Mouse (Mus musculus) left cerebral cortex, postnatal 4 days (tissue): ENCODE results near the gene Garnl3. TPM values are rescaled to one million over a fixed set of nuclear protein-coding genes. Genes with fewer than 3 reads are reported as not detected.
"Not testable (repeated sequence)": the region's sequence is repeated elsewhere in the genome, so short reads cannot be mapped to it uniquely, and the experiment has no call there.

Source experiments
- DNase-seq: peaks from one replicate; pipeline ENCODE4 v3.0.0-alpha.2; 2022
- intact Hi-C: fragments of 180-260 bp; cut with DNase I; formaldehyde crosslinking; loops from one replicate; pipeline ENCODE4 v1.15.1; 2025
- total RNA-seq, 2 experiments: library from RNA; stranded (reverse); gene quantifications; 2 replicates each; pipeline ENCODE4 v1.2.3; 2021

The Garnl3 gene
- total RNA-seq, 2 experiments from 2014 or later = 158 to 162 TPM

- intact Hi-C loops = no loop called here
- DNase-seq = no peak
These were observed 40.6 kb downstream of the Garnl3 start for GRCm38 (mm10) chr2:33090620-33091520.

DNA sequence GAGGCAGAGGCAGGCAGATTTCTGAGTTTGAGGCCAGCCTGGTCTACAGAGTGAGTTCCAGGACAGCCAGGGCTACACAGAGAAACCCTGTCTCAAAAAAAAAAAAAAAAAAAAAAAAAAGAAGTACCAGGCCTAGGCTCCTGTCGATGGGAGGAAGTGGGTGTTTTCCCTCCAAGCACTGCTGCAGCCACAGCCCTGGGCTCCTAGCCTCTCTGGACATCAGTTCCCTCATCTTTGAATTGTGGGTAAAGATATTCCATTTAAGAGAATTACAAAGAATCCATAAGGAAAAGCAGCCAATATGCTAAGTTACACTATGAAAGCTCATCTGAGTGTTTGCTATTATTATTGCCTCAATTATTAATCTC is 41.4 kb downstream of the Garnl3 start:
- intact Hi-C loops, DNase-seq: not testable (repeated sequence)

GRCm38 (mm10) chr2:33089356-33090032 is 42.0 kb downstream of the Garnl3 start:
- no peak for DNase-seq
- intact Hi-C loops = no loop called here

GRCm38 (mm10) chr2:33086671-33087363 is 44.6 kb downstream of the Garnl3 start:
- no peak for DNase-seq
- intact Hi-C loops = no loop called here

- no peak for DNase-seq
- intact Hi-C loops = no loop called here
These were observed 45.3 kb downstream of the Garnl3 start for GRCm38 (mm10) chr2:33086016-33086596.

GRCm38 (mm10) chr2:33084221-33084620 is 47.2 kb downstream of the Garnl3 start:
- intact Hi-C loops = no loop called here
- DNase-seq = no peak

GRCm38 (mm10) chr2:33080166-33080565 is 51.3 kb downstream of the Garnl3 start:
- intact Hi-C loops = no loop called here
- DNase-seq = peak; percentile 34

DNA sequence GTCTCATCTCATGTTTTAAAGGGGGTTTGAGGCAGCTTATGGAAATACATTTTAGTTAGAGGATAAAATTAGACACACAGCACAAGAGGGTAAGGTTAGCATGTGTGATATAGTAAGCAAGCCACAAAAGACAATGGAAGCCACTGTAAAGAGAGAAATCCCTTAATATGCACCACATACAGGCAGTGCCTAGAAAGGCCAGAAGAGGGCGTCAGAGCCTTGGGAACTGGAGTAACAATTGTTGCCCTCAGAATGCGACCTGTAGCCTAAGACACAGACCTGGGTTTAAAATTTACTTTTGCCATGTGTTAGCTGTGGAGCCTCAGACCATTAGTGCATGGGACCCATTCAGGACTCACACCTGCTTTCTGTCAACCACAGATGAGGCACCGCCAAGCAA is 54.2 kb downstream of the Garnl3 start:
- intact Hi-C loops = no loop called here
- DNase-seq = peak; percentile 24

DNA sequence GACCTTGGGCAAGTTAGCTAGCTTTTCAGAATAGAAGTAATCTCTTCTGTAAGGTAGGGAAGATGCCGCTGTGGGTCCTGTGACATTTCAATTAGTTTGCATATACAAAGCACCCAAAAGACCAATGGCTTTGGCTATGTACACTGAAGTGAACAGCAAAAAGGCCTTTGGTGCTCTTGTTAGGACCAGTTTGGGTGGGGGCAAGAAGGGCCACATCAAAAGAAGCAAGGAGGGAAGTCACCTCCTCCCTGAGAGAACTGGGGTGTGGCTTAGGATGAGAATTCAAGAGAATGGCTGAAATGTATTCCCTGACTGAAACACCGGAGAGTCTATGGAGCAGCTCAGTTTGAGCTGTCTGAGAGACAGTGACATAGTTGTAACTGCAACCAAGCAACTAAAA is 56.5 kb downstream of the Garnl3 start:
- intact Hi-C loops = no loop called here
- no peak for DNase-seq

DNA sequence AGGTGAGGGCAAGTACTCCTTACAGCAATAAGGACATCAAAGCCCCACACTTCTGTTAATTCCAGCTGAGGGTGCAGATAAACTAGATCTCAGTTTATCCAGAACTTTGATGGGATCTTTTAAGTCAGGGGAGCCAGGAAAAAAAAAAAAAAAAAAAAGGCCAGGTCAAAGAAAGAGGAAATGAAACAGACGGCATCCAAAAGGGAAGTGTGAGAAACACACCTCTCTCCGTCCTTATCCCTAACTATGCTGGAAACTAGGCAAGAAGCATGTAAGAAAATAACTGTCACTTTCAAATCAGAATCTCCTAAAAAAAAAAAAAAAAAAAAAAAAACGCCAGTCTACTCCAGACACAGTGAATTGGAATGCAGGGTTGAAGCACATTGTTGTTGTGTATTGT is 57.3 kb downstream of the Garnl3 start:
- intact Hi-C loops = no loop called here
- no peak for DNase-seq

DNA sequence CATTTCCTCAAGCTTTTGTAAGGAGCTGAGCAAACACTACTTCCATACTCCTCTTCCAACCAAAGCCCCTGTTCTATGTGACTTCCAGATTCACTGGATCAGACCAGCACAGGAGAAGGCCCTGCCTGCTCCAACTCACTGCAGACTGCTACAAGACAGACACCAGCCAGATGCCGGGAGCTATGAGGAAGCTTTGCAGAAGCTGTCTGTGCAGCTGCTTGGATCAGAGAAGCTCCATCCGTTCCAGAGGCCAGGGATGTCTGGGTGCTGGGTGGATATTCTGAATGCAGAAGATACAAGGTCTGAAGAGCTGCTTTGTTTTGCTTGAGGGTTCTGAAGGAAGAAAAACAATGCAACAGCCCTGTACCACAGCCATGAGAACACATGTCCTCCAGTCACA is 59.1 kb downstream of the Garnl3 start:
- intact Hi-C loops = no loop called here

DNA sequence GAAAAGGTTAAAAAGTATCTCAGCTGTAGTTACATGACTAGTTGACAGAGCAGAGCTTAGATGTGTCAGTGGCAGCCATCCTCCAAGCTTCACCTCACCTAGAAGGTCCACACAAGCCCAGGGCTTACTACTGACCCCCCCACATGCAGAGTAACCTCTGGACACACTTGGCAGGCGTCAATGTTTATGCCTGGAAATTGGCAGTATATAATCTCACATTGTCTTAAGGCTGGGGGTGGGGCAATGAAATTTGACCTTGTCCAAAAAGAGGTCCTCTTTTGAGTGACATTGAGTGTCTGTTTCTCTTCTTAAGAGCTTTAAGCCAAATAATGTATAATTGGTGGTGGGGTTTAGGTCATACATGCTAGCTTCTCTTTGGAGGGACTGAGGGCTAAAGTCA is 65.8 kb downstream of the Garnl3 start:
- intact Hi-C loops = no loop called here
- DNase-seq = no peak

More for the DNA sequence above, 59.1 kb downstream of the Garnl3 start:
- no peak for DNase-seq

DNA sequence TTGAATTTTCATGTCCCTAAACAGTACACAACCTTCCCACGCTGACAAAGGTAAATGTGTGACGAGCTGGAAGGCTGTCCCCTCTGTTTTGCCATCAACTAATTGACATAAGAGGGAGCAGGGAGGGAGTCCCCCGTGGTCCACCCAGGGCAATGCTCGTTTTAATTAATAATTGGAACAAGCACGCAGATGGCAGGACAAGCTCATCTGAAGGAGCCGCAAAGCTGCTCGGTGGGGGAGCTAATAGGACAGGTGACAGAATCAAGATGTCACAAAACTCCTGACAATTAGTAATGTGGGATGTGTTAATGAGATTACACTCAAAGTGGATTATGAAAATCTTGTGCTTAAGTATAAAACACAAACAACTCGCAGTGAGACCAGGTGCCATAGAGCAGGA is 68.7 kb downstream of the Garnl3 start:
- intact Hi-C loops = no loop called here
- DNase-seq = peak; percentile 28

- intact Hi-C loops = no loop called here
- DNase-seq = no peak
These were observed 72.5 kb downstream of the Garnl3 start for GRCm38 (mm10) chr2:33058926-33059325.

GRCm38 (mm10) chr2:33057514-33057913 is 73.9 kb downstream of the Garnl3 start:
- DNase-seq = peak; percentile 47
- intact Hi-C loops = no loop called here

DNA sequence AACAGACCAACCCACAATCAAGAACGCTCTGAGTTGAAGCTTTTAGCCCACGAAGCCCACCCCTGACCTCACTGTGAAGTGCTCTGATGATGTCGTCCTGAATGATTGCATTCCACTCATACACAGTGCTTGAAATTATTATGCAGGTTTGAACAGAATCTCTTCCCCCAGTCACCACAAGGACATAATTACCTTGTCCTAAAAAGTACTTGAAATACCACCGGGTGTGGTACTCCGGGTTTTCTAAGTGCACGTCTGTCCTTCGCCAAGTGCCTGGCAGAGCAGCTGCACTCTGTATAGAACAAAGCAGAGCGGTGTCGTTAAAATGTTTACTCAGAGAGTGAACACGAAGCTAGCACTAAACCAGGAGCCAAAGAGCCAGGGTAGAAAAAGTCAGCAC is 77.5 kb downstream of the Garnl3 start:
- no peak for DNase-seq
- intact Hi-C loops = no loop called here

DNA sequence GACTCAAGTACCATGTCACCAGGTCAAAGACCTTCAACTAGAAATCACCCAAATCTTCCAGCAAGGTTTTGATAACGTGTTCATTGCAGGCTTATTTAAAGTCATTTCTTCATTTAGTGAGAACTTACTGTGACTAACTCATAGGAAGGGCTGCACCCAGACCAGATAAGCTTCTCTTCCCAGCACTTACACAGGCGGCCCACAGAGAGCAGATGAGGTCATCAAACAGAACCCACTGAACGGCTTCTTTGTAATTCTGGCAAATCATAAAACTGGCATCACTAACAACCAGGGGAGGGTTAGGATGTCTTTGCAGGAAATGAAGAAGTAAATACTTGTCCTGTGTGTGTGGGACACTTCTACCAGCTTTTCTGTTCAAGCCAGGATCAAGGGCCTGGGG is 84.1 kb downstream of the Garnl3 start:
- DNase-seq = no peak
- intact Hi-C loops = no loop called here

DNA sequence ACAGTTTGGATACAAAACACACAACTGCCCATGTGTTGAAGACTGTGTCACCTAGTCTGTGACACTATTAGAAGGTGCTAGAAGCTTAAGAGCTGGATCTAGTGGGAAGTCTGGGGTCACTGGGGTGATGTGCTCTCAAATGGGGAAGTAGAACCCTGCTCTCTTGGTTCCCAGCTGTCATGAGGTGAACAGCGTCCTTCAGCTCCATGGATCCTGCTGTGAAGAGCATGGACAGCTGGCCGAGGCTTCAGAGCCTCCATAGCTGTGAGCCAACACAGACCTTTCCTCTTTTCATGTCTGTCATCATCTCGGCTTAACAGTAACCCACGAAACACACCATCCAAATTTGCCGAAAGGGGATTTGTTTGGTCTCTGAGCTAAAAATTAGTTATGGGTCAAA is 84.5 kb downstream of the Garnl3 start:
- no peak for DNase-seq
- intact Hi-C loops = no loop called here

DNA sequence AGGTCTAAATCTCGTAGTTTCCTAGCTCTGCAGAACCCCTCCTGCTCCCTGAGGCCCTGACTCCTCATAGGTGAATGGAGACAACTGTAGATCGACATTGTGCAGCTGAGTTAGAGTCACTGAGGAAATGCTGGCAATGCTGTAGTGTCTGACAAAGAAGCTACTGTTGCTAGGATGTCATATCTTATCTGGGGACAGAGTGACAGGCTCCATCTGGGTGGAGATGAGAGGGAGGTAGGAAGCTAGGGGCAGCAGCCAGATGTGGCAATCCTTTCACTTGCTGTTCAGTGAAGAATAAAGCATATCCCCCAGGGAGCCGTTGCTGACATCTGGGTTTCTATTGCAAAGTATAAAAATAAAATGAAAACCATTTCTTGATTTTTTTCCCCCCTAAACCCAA is 85.6 kb downstream of the Garnl3 start:
- DNase-seq = no peak
- intact Hi-C loops = no loop called here

- intact Hi-C loops = no loop called here
- DNase-seq = peak; percentile 21
These were observed 88.7 kb downstream of the Garnl3 start for GRCm38 (mm10) chr2:33042781-33043180.

DNA sequence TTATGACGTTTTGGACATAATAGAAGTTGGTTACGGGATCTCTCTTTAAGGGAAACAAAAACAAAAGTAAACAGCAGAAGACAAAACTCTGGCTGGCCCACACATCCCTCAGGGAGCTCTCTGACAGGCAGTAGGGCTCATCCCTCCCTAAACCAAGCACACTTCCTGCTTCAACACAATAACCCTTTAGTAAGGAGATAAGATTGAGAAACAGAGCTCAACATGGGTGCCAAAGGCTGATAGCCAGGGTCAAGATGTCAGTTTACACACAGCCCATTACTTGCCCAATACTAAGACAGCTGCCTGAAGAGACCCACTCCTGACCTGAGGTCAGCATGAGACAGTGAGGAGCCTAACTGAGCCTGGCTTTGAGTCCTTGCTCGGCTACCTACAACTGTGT is 89.9 kb downstream of the Garnl3 start:
- intact Hi-C loops = no loop called here
- no peak for DNase-seq
